In the genomic region with DNA sequence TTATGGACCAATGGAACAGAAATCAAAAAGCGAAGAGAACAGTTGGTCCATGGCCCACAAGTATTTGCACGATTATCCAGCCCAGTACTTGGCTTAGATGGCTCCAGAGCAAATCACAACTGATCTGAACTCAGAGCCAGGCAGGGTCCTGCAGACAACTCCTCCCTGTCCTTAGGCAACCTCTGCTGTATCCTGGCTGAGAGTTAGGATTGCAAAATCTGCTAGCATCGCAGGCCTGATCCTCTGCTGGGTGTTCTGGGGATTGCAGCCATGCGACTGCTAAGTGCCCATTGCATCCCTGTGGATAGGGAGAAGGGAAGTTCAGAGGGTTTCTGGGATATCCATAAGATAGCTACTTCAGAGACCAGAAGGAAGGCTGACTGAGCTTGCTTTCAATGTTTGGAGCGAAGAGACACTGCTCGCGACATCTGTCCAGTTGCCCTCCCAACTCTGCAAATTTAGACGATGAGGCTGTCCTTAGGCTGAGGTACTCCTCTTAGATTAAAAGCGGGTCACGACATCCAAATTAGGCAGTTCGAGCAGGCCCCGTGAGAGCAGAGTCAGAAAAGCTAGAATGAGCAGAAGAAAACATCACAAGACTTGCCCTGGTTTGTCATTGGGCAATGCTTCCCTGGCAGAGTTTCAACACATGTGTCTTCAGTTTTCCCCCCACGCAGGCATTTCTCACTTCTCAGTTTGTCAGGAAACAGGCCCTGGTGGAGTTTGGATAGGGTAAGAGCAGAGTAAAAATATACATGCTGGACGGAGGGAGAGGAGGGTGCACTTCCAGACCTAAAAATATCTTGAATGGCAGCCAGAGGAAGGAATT, we compare ENCODE assay signal across 8 mouse cellular contexts. TPM values are rescaled to one million over a fixed set of nuclear protein-coding genes. Genes with fewer than 3 reads are reported as not detected.
A peak's percentile ranks its signal among the peaks of the same experiment; 100 is the strongest.
DNase-seq lines count a peak whose midpoint lies in the region; ATAC-seq and TF ChIP-seq lines count a peak whose summit lies in the region.

No protein-coding gene starts in this region.

- H3K4me3 ChIP-seq in intestine, embryonic 15.5 days (replicated peaks): no peak overlapping the region
- H3K4me3 ChIP-seq in limb, embryonic 14.5 days (replicated peaks; ENCODE audit: low read length): no peak overlapping the region
- H3K4me3 ChIP-seq in neural tube, embryonic 15.5 days (replicated peaks): no peak overlapping the region
- H3K4me3 ChIP-seq in forebrain, embryonic 11.5 days (ENCODE audit: low read depth, low read length): no peak overlapping the region

- peaks cover 24% of the 10 kb centered on the region for H3K4me1 ChIP-seq in intestine, embryonic 15.5 days (replicated peaks)
- H3K4me1 ChIP-seq in limb, embryonic 14.5 days (ENCODE audit: control insufficient read depth, insufficient read depth, low read length): peaks cover 47% of the 10 kb centered on the region
- peaks cover 16% of the 10 kb centered on the region; the same call in 1 of the 2 replicates for H3K4me1 ChIP-seq in neural tube, embryonic 15.5 days
- no peaks in the 10 kb centered on the region for H3K4me1 ChIP-seq in forebrain, embryonic 11.5 days (replicated peaks; ENCODE audit: control insufficient read depth, insufficient read depth, low read length)

- no peaks in the 10 kb centered on the region for H3K27me3 ChIP-seq in intestine, embryonic 15.5 days (replicated peaks)
- H3K27me3 ChIP-seq in limb, embryonic 14.5 days (ENCODE audit: control insufficient read depth, insufficient read depth, low read length): no peaks in the 10 kb centered on the region
- H3K27me3 ChIP-seq in neural tube, embryonic 15.5 days (replicated peaks): no peaks in the 10 kb centered on the region
- no peaks in the 10 kb centered on the region for H3K27me3 ChIP-seq in forebrain, embryonic 11.5 days (ENCODE audit: control insufficient read depth, insufficient read depth, low read length)

- no peak for TF ChIP-seq POLR2A in limb, embryonic 14.5 days (IDR thresholded peaks at IDR 0.05; ENCODE audit: borderline replicate concordance, extremely low read depth, insufficient read depth, insufficient read length)

- no peak overlapping the region for H3K9ac ChIP-seq in intestine, embryonic 15.5 days
- no peak overlapping the region for H3K9ac ChIP-seq in limb, embryonic 14.5 days (ENCODE audit: low read depth, low read length, severe bottlenecking)
- H3K9ac ChIP-seq in neural tube, embryonic 15.5 days (replicated peaks): no peak overlapping the region
- no peak overlapping the region for H3K9ac ChIP-seq in forebrain, embryonic 11.5 days (ENCODE audit: low read length)

- DNase-seq in layer of hippocampus, adult 11-12 months (ENCODE audit: low spot score): peak; percentile 73
- DNase-seq in layer of hippocampus, postnatal 25 days (ENCODE audit: extremely low spot score in 1 of 2, low spot score in 1 of 2): no peak
- peak; percentile 76 for DNase-seq in ZHBTc4 (ENCODE audit: low read depth, low spot score)
- DNase-seq in frontal cortex, postnatal 25 days (ENCODE audit: low spot score in 2 of 2): peak; percentile 14 to 34
- peak; percentile 87 for DNase-seq in limb, embryonic 14.5 days (ENCODE audit: low spot score)
- no peak for DNase-seq in forebrain, embryonic 11.5 days (ENCODE audit: low spot score)

- WGBS in intestine, embryonic 15.5 days: 53% methylated on average over 14 of the region's 14 CpGs
- 47% methylated on average over 14 of the region's 14 CpGs for WGBS in limb, embryonic 14.5 days
- 77% methylated on average over 14 of the region's 14 CpGs for WGBS in neural tube, embryonic 15.5 days
- 72% methylated on average over 14 of the region's 14 CpGs for WGBS in forebrain, embryonic 11.5 days

- H3K27ac ChIP-seq in intestine, embryonic 15.5 days: peak overlapping the region; percentile 68
- peak overlapping the region; percentile 77 for H3K27ac ChIP-seq in limb, embryonic 14.5 days (replicated peaks; ENCODE audit: low read depth, low read length)
- H3K27ac ChIP-seq in neural tube, embryonic 15.5 days (replicated peaks): peak overlapping the region; percentile 10; the same call in 1 of the 2 replicates
- no peak overlapping the region for H3K27ac ChIP-seq in forebrain, embryonic 11.5 days (ENCODE audit: low read depth, low read length)

- peaks cover 6% of the 10 kb centered on the region; the same call in 1 of the 2 replicates for H3K36me3 ChIP-seq in intestine, embryonic 15.5 days
- peaks cover 43% of the 10 kb centered on the region for H3K36me3 ChIP-seq in limb, embryonic 14.5 days (ENCODE audit: control insufficient read depth, insufficient read depth, low read length)
- H3K36me3 ChIP-seq in neural tube, embryonic 15.5 days: peaks cover 12% of the 10 kb centered on the region
- no peaks in the 10 kb centered on the region for H3K36me3 ChIP-seq in forebrain, embryonic 11.5 days (ENCODE audit: control insufficient read depth, insufficient read depth, low read length)

- ATAC-seq in intestine, embryonic 15.5 days: peak; percentile 58; the same call in 1 of the 2 replicates
- ATAC-seq in limb, embryonic 14.5 days (ENCODE audit: low FRiP score, low read depth): peak; percentile 76
- no peak for ATAC-seq in neural tube, embryonic 15.5 days (ENCODE audit: low FRiP score)
- no peak for ATAC-seq in forebrain, embryonic 11.5 days (replicated peaks; ENCODE audit: low FRiP score)

- no peak overlapping the region for H3K4me2 ChIP-seq in intestine, embryonic 15.5 days (replicated peaks)
- no peak overlapping the region for H3K4me2 ChIP-seq in limb, embryonic 14.5 days (replicated peaks; ENCODE audit: low read depth, low read length, severe bottlenecking)
- H3K4me2 ChIP-seq in neural tube, embryonic 15.5 days: no peak overlapping the region
- H3K4me2 ChIP-seq in forebrain, embryonic 11.5 days (ENCODE audit: low read depth, low read length, severe bottlenecking): no peak overlapping the region

- no peaks in the 10 kb centered on the region for H3K9me3 ChIP-seq in intestine, embryonic 15.5 days
- H3K9me3 ChIP-seq in limb, embryonic 14.5 days (ENCODE audit: control insufficient read depth, low read length): no peaks in the 10 kb centered on the region
- H3K9me3 ChIP-seq in neural tube, embryonic 15.5 days (replicated peaks): no peaks in the 10 kb centered on the region
- H3K9me3 ChIP-seq in forebrain, embryonic 11.5 days (ENCODE audit: control insufficient read depth, low read length): no peaks in the 10 kb centered on the region

RNA-seq across cellular contexts. Expression of gene Naa20, which starts 13.7 kb away (rescaled TPM):
- total RNA-seq in layer of hippocampus, postnatal 25 days (2021): 10 to 100 TPM; 68.4 to 69.2 TPM
- 145 and 157 TPM in 2 replicates for polyA plus RNA-seq in intestine, embryonic 15.5 days (2015; fragmentation: Nextera tagmentation; extraction: Ambion mirVana)
- polyA plus RNA-seq in limb, embryonic 14.5 days (2012; rRNA removed): 80.7 and 103 TPM in 2 replicates
- 186 and 189 TPM in 2 replicates for polyA plus RNA-seq in limb, embryonic 14.5 days (2014; fragmentation: Nextera tagmentation; extraction: Ambion mirVana)
- polyA plus RNA-seq in neural tube, embryonic 15.5 days (2015; fragmentation: Nextera tagmentation; extraction: Ambion mirVana): 130 and 140 TPM in 2 replicates
- polyA plus RNA-seq in forebrain, embryonic 11.5 days (2014; fragmentation: Nextera tagmentation; extraction: Ambion mirVana): 142 and 144 TPM in 2 replicates

RNA-seq across cellular contexts. Expression of gene Cfap61, which starts 46.4 kb away (rescaled TPM):
- total RNA-seq in layer of hippocampus, postnatal 25 days (2021): 1 to 10 TPM; 2.5 to 4.9 TPM
- polyA plus RNA-seq in intestine, embryonic 15.5 days (2015; fragmentation: Nextera tagmentation; extraction: Ambion mirVana): 0.74 and 1.5 TPM in 2 replicates
- 0.09 and 0.15 TPM in 2 replicates for polyA plus RNA-seq in limb, embryonic 14.5 days (2012; rRNA removed)
- 0.29 TPM in 1 of 2 replicates, not detected in the other for polyA plus RNA-seq in limb, embryonic 14.5 days (2014; fragmentation: Nextera tagmentation; extraction: Ambion mirVana)
- 2.7 and 3.4 TPM in 2 replicates for polyA plus RNA-seq in neural tube, embryonic 15.5 days (2015; fragmentation: Nextera tagmentation; extraction: Ambion mirVana)
- 1.4 and 1.9 TPM in 2 replicates for polyA plus RNA-seq in forebrain, embryonic 11.5 days (2014; fragmentation: Nextera tagmentation; extraction: Ambion mirVana)

RNA-seq across cellular contexts. Expression of gene Crnkl1, which starts 46.7 kb away (rescaled TPM):
- total RNA-seq in layer of hippocampus, postnatal 25 days (2021): 10 to 100 TPM; 18.8 to 21.3 TPM
- polyA plus RNA-seq in intestine, embryonic 15.5 days (2015; fragmentation: Nextera tagmentation; extraction: Ambion mirVana): 17.8 and 20.7 TPM in 2 replicates
- polyA plus RNA-seq in limb, embryonic 14.5 days (2012; rRNA removed): 13.3 and 17.2 TPM in 2 replicates
- polyA plus RNA-seq in limb, embryonic 14.5 days (2014; fragmentation: Nextera tagmentation; extraction: Ambion mirVana): 23.7 and 29.5 TPM in 2 replicates
- polyA plus RNA-seq in neural tube, embryonic 15.5 days (2015; fragmentation: Nextera tagmentation; extraction: Ambion mirVana): 18.8 and 22.7 TPM in 2 replicates
- 40.9 and 45.0 TPM in 2 replicates for polyA plus RNA-seq in forebrain, embryonic 11.5 days (2014; fragmentation: Nextera tagmentation; extraction: Ambion mirVana)

Comparison
In these comparisons a context has a peak if more than half of its experiments do, and no peak if none do; other contexts are left out.
1. DNase-seq: peak in layer of hippocampus, adult 11-12 months (single experiment), ZHBTc4 (single experiment), frontal cortex, postnatal 25 days (2 of 2) and limb, embryonic 14.5 days (single experiment); none in layer of hippocampus, postnatal 25 days (0 of 2) and forebrain, embryonic 11.5 days (single experiment).
2. ATAC-seq: peak in intestine, embryonic 15.5 days (single experiment) and limb, embryonic 14.5 days (single experiment); none in neural tube, embryonic 15.5 days (single experiment) and forebrain, embryonic 11.5 days (single experiment).